Mouse (Mus musculus): ENCODE measurements around the gene 4922502D21Rik. TPM values are rescaled to one million over a fixed set of nuclear protein-coding genes. Genes with fewer than 3 reads are reported as not detected.

Gene 4922502D21Rik
- polyA plus RNA-seq (2016; fragmentation: Nextera tagmentation; extraction: Ambion mirVana): not detected in 2 replicates

DNA sequence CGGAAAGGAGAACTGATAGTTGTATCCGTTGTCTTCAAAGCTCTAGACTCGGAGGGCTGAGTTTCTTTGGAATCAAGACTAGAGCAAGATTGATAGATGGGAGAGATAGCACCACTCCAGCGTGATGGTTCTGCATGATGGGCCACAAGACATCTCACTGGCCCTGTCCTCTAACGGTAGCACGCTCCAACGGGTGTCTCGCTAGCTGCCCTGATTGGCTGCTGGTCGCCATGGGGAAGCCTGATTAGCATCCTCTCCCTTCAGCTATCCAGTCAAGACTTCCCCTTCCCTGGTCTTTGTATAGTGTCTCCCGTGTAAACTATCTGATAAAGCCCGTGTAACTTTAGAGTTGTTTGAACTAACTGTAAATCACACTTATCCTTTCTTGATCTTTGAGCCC is at the start of gene 4922502D21Rik:
Gene 4922502D21Rik, minus strand, starts transcription at position 187 of the 400 bp plus-strand sequence.
- H3K9me3 ChIP-seq (replicated peaks): no peaks in the 10 kb centered on the region
- H3K36me3 ChIP-seq: no peaks in the 10 kb centered on the region
- H3K4me1 ChIP-seq: no peaks in the 10 kb centered on the region
- no peak within 1 kb of the TSS for H3K9ac ChIP-seq
- no peak within 1 kb of the TSS for H3K4me2 ChIP-seq (replicated peaks)
- no peak within 1 kb of the TSS for H3K4me3 ChIP-seq
- WGBS: 53% methylated on average over 11 of the region's 11 CpGs
- no peak within 1 kb of the TSS for H3K27ac ChIP-seq
- no peak for ATAC-seq (ENCODE audit: low FRiP score)
- no peaks in the 10 kb centered on the region for H3K27me3 ChIP-seq

DNA sequence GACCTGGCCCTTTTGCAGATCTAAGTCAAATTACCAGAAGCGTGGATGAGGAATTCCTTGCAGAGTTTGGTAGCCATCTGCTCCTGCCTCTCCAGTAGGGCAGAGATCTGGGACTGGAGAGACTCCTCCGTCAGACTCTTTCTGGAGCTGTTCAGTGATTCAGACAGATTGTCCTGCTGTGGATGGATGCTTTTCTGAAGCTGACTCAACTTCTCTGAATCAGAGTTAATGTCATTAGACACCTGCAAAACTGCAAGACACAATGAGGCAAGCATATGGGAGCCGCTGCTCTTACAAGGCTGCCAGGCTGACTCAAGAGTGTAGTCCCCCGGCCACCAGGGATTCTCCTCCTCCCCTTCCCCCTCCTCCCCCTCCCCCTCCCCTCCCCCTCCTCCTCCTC is 48.9 kb upstream of the 4922502D21Rik start:
- no peak for ATAC-seq (ENCODE audit: low FRiP score)
- no peak overlapping the region for H3K4me2 ChIP-seq (replicated peaks)
- H3K4me1 ChIP-seq: no peaks in the 10 kb centered on the region
- H3K4me3 ChIP-seq: no peak overlapping the region
- H3K27me3 ChIP-seq: no peaks in the 10 kb centered on the region
- 73% methylated on average over 3 of the region's 4 CpGs for WGBS
- no peaks in the 10 kb centered on the region for H3K9me3 ChIP-seq (replicated peaks)
- no peak overlapping the region for H3K27ac ChIP-seq
- H3K9ac ChIP-seq: no peak overlapping the region
- H3K36me3 ChIP-seq: no peaks in the 10 kb centered on the region

DNA sequence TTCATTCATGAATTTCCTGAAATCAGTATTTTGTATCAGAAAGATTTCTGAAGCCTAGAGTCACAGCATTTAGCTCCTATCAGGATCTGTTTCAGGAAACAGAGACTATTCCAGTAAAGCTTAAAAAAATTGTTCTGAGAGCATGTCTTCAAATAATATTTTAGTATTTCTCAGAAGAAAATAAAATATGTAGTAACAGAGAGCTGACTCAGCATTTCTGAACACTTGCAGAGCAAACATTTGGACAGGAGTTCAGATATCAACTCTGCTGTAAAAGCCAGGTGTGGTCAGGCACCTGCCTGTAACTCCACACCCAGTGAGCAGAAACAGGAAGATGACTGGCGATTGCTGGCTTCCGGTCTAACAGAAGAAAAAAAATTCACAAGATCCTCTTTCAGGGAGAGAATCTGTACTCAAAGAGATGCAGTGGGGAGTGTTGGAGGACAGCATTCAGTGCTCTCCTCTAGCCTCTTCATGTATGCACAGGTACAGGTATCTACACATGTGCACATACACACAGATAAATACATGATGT is 43.4 kb upstream of the 4922502D21Rik start:
- Histone ChIP-seq H3K4me3 (no peak overlapping the region), H3K4me1 (no peaks in the 10 kb centered on the region), H3K9me3 (replicated peaks) (no peaks in the 10 kb centered on the region), H3K36me3 (no peaks in the 10 kb centered on the region), H3K27ac (no peak overlapping the region), H3K4me2 (replicated peaks) (no peak overlapping the region), H3K9ac (no peak overlapping the region), H3K27me3 (no peaks in the 10 kb centered on the region)
- no peak for ATAC-seq (ENCODE audit: low FRiP score)
- 88% methylated on average over 2 of the region's 2 CpGs for WGBS

DNA sequence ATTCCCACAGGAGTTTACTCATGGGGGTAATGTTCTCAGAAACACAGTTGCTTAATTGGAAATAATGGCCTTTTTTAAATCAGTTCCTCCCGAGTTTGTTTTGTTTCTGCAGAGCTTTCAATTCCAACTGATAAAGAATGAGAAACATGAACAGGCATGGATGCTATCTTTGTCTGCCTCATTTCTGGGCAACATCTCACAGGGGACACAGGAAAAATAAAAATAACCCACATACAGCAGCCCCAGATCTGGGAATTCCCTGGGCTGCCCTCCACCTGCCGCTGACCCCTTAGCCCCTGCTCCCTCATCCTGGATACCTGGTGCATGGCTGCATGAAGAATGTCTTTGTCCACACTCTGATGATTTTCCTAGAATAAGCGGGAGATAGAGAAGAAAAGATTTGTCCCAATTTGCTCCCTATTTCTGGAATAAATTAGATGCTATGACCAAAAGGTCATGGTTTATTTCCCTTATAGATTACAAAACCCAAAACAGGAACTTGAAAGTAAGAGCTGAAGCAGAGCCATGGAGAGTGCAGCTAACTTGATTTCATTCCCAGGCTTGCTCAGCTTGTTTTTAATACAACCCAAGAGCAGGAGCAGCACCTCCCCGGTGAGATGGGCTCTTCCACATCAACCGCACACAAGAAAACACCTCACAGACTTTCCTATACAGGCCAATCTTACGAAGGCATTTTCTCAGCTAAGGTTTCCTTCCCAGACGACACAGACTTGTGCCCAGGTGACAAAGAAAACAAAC is 38.0 kb upstream of the 4922502D21Rik start:
- Histone ChIP-seq H3K27me3 (no peaks in the 10 kb centered on the region), H3K4me2 (replicated peaks) (no peak overlapping the region), H3K9ac (no peak overlapping the region), H3K4me3 (no peak overlapping the region), H3K4me1 (no peaks in the 10 kb centered on the region), H3K27ac (no peak overlapping the region), H3K9me3 (replicated peaks) (no peaks in the 10 kb centered on the region), H3K36me3 (no peaks in the 10 kb centered on the region)
- 72% methylated on average over 7 of the region's 7 CpGs for WGBS
- no peak for ATAC-seq (ENCODE audit: low FRiP score)

DNA sequence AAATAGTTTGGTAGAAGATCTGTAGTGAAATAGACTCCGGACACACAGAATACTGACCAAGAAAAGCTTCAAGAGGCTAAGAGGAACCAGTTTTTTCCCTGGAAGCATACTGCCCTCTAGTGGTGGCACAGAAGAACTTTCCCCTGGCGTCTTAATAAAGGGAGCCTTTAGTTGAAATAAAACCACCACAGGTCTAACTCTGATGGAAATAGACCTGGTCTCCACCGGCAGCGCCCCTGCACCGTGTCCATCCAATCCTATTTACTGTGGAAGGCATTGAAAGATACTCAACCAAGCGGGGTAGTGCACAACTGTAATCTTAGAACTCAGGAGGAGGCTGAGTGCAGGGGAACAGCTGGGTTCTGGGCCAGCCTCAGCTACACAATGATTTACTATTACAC is 34.4 kb upstream of the 4922502D21Rik start:
- H3K27ac ChIP-seq: no peak overlapping the region
- no peaks in the 10 kb centered on the region for H3K4me1 ChIP-seq
- ATAC-seq (ENCODE audit: low FRiP score): 0 out of 2 replicates have a peak, but pooled peaks have one; percentile 52
- H3K4me2 ChIP-seq (replicated peaks): no peak overlapping the region
- no peaks in the 10 kb centered on the region for H3K36me3 ChIP-seq
- no peak overlapping the region for H3K9ac ChIP-seq
- no peak overlapping the region for H3K4me3 ChIP-seq
- 24% methylated on average over 6 of the region's 6 CpGs for WGBS
- H3K9me3 ChIP-seq (replicated peaks): no peaks in the 10 kb centered on the region
- no peaks in the 10 kb centered on the region for H3K27me3 ChIP-seq

DNA sequence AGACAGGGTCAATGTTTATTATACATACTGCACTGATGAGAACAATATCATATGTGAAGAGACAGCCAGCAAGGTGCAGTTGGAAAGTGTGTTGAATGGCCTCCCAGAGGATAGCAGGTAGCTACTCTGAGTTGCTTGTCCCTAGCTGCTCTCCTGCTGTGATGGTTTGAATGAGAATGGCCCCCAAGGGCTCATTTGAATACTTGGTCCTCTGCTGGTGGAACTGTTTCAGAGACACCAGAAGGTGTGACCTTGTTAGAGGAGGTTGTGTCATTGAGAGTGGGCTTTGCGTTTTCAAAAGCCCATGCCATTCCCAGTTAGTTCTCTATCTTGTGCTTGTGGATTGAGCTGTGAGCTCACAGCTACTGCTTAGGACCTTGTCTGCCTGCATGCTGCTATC is 32.3 kb upstream of the 4922502D21Rik start:
- WGBS: 20% methylated on average over 1 of the region's 1 CpGs
- Histone ChIP-seq H3K9me3 (replicated peaks) (no peaks in the 10 kb centered on the region), H3K4me2 (replicated peaks) (no peak overlapping the region), H3K9ac (no peak overlapping the region), H3K27me3 (no peaks in the 10 kb centered on the region), H3K4me1 (no peaks in the 10 kb centered on the region), H3K27ac (no peak overlapping the region), H3K4me3 (no peak overlapping the region), H3K36me3 (no peaks in the 10 kb centered on the region)
- no peak for ATAC-seq (ENCODE audit: low FRiP score)

DNA sequence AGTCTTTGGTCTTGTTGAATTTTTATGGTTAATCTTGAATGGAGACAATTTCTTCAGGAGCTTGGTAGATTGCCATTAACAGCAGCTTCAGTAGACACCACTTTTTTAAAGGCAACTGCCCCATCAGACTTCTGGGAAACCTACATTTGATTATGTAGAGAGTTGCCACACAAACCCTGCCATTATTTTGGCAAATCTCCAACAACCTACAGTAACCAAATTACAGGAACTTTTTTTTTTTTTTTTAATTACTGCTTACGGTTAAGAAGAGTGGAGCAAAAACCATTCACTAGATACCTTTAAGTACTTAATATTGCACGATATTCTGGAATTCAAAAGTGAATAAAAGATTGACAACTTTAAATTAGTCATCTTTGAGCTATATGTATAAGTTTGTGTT is 27.9 kb upstream of the 4922502D21Rik start:
- no peaks in the 10 kb centered on the region for H3K36me3 ChIP-seq
- no peak overlapping the region for H3K4me3 ChIP-seq
- no peak overlapping the region for H3K9ac ChIP-seq
- 96% methylated on average over 2 of the region's 2 CpGs for WGBS
- H3K4me1 ChIP-seq: no peaks in the 10 kb centered on the region
- no peak overlapping the region for H3K27ac ChIP-seq
- H3K27me3 ChIP-seq: no peaks in the 10 kb centered on the region
- ATAC-seq (ENCODE audit: low FRiP score): no peak
- H3K9me3 ChIP-seq (replicated peaks): no peaks in the 10 kb centered on the region
- H3K4me2 ChIP-seq (replicated peaks): no peak overlapping the region

DNA sequence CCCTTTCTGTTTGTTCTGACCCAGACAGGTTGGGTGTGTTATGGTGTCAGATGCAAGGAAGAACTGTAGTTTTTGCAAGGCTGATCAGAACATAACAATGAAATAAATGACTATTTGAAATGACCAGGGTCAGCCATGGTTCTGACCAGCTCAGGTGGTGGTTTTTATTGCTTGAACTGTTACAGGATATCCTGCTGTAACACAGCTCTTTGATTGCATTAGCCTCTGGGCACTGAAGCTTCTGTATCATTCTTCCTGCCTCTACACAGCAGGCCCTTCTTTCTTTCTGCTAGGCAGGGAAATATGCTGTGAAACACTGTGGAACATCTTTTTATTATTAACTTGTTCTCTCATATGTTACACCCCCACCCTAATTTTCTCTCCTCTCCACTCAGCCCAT is 24.8 kb upstream of the 4922502D21Rik start:
- Histone ChIP-seq H3K27me3 (no peaks in the 10 kb centered on the region), H3K27ac (no peak overlapping the region), H3K36me3 (no peaks in the 10 kb centered on the region), H3K9ac (no peak overlapping the region), H3K4me3 (no peak overlapping the region), H3K9me3 (replicated peaks) (no peaks in the 10 kb centered on the region), H3K4me2 (replicated peaks) (no peak overlapping the region), H3K4me1 (no peaks in the 10 kb centered on the region)
- ATAC-seq (ENCODE audit: low FRiP score): no peak

DNA sequence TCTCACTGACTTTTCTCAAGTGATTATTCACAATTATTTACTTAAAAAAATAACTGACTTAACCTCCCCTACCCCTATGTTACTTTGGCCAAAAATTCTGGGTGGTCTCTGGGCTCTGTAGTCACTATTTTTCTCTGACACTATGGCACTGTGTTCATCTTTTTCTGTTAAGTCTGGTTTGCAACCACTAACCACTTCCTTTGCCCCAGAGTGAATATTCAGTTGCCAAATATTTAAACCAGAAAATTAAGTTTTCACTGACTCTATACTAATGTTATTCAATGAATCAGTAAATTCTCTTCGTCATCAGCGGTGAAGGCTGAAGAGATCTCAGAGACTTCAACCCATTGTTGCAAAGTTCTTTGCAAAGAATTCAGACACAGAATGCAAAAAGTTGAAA is 24.2 kb upstream of the 4922502D21Rik start:
- WGBS: 94% methylated on average over 2 of the region's 2 CpGs
- no peak for ATAC-seq (ENCODE audit: low FRiP score)
- H3K27me3 ChIP-seq: no peaks in the 10 kb centered on the region

DNA sequence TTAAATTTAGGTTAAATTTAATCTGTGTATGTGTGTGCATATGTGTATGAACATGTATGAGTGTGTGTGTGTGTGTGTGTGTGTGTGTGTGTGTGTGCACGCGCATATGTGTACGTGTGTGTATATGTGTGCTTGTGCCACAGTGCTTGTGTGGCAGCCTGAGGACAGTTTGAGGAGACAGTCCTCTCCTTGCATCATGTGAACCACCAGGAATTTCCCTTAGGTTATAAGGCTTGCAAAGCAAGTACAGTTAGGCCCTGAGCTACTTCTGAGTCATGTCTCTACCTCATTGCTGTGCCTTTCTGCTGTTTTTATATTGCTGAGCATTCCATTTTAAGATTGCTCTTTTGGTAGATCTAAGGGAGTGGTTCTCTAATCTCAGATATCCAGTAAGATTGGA is 19.5 kb upstream of the 4922502D21Rik start:
- Histone ChIP-seq H3K9ac (no peak overlapping the region), H3K9me3 (replicated peaks) (peaks cover 6% of the 10 kb centered on the region; the same call in 1 of the 2 replicates), H3K36me3 (no peaks in the 10 kb centered on the region), H3K27ac (no peak overlapping the region), H3K27me3 (no peaks in the 10 kb centered on the region), H3K4me1 (no peaks in the 10 kb centered on the region), H3K4me3 (no peak overlapping the region), H3K4me2 (replicated peaks) (no peak overlapping the region)
- ATAC-seq (ENCODE audit: low FRiP score): no peak
- 98% methylated on average over 3 of the region's 3 CpGs for WGBS

More for the DNA sequence above, 24.2 kb upstream of the 4922502D21Rik start:
- Histone ChIP-seq H3K4me2 (replicated peaks) (no peak overlapping the region), H3K27ac (no peak overlapping the region), H3K4me3 (no peak overlapping the region), H3K9ac (no peak overlapping the region), H3K36me3 (no peaks in the 10 kb centered on the region), H3K4me1 (no peaks in the 10 kb centered on the region), H3K9me3 (replicated peaks) (no peaks in the 10 kb centered on the region)

DNA sequence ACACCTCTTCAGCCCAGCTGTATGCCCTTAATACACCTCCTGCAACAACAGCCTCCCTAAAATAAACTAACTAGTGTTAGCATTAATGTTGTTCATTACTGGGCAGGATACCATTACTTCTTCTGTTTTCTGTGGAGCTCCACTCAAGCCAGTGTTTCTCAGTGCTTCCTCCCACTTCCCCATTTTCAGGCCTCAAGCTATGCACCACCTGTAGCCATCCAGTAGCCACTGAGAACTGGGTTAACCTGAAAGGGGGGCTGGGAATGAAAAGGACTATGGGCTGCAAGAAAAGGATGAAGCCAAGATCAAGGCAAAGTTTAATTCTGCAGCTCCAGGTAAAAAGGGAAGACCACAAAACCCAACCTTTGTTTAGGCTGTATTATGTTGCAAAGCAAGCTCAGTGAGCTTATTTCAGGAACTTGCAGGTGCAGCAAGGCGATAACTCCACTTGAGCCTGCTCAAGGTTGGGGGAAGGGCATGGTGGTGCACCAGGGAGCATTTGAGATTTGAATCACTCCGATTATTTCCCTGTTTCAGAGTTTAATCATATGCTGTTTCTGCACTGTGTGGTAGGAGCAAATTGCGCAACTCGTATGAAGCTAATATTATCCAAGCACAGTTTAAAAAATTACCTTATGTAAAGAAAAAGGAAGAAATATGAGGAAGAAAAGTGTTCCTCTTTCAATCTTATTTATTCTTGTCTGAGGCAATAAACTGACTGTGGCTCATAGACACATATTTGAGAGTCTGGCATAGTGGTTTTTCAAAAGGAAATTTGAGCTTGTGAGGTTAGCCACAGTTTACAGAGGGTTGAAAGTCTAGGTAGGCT is 18.1 kb upstream of the 4922502D21Rik start:
- Histone ChIP-seq H3K36me3 (no peaks in the 10 kb centered on the region), H3K9ac (no peak overlapping the region), H3K4me3 (no peak overlapping the region), H3K4me1 (no peaks in the 10 kb centered on the region), H3K9me3 (replicated peaks) (peaks cover 6% of the 10 kb centered on the region; the same call in 1 of the 2 replicates), H3K27me3 (no peaks in the 10 kb centered on the region), H3K4me2 (replicated peaks) (no peak overlapping the region), H3K27ac (no peak overlapping the region)
- 62% methylated on average over 4 of the region's 4 CpGs for WGBS
- ATAC-seq (ENCODE audit: low FRiP score): no peak

DNA sequence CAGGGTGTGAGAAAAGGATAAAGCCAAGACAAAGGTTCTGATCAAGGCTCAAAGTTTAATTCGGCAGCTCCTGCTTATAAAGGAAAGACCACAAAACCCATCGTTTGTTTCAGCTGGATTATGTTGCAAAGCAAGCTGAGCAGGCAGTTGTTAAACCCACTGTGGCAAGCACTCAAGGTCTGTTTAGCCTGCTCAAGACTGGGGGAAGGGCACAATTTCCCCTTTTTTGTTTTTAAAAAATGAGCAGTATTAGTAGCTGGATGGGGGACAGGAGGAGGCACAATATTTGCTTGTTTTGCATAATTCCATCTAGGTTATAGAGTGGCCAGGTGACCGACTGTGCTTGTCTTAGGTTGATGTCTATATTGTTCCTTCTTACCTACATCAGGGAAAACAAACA is 12.8 kb upstream of the 4922502D21Rik start:
- ATAC-seq (ENCODE audit: low FRiP score): no peak
- Histone ChIP-seq H3K27ac (no peak overlapping the region), H3K27me3 (no peaks in the 10 kb centered on the region), H3K36me3 (no peaks in the 10 kb centered on the region), H3K4me2 (replicated peaks) (no peak overlapping the region), H3K9ac (no peak overlapping the region), H3K4me3 (no peak overlapping the region), H3K9me3 (replicated peaks) (peaks cover 6% of the 10 kb centered on the region; the same call in 1 of the 2 replicates), H3K4me1 (no peaks in the 10 kb centered on the region)
- whole genome bisulfite sequencing: 79% methylated on average over 3 of the region's 3 CpGs
